Mouse (Mus musculus): ENCODE measurements around the gene Slc28a1. TPM values are rescaled to one million over a fixed set of nuclear protein-coding genes. Genes with fewer than 3 reads are reported as not detected.
A peak's percentile ranks its signal among the peaks of the same experiment; 100 is the strongest.

The Slc28a1 gene
- 0.71 and 1.5 TPM in 2 replicates for polyA plus RNA-seq (2015; fragmentation: Nextera tagmentation; extraction: Ambion mirVana)

DNA sequence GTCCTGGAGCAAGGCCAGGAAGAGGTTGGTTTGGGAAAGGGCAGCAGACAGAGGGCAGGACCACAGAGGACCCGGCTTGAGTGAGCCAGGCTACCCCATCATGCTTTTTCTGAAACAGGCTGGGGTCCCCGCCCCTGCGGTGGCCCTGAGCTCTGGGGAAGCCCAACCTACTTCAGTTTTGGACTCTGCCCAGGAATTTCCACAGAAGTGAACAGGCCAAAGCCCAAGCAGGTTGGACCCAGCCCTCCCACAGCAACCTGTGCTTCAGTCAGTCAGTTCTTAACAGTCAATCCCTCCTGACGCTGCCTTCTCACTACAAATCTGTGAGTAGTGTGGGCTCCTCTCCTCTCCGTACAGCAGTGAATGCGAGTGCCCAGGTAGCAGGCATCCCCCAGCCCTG lies at the start of gene Slc28a1:
Gene Slc28a1 (plus strand): TSS at position 245 of the 400 bp plus-strand sequence.
- Histone ChIP-seq H3K27ac (no peak within 1 kb of the TSS), H3K4me2 (no peak within 1 kb of the TSS), H3K27me3 (replicated peaks) (no peaks in the 10 kb centered on the region), H3K36me3 (no peaks in the 10 kb centered on the region), H3K9me3 (no peaks in the 10 kb centered on the region), H3K4me3 (replicated peaks) (no peak within 1 kb of the TSS), H3K9ac (no peak within 1 kb of the TSS), H3K4me1 (no peaks in the 10 kb centered on the region)
- no peak for ATAC-seq (ENCODE audit: insufficient read depth, low FRiP score, low read depth)
- WGBS, result 65% methylated on average over 6 of the region's 6 CpGs

DNA sequence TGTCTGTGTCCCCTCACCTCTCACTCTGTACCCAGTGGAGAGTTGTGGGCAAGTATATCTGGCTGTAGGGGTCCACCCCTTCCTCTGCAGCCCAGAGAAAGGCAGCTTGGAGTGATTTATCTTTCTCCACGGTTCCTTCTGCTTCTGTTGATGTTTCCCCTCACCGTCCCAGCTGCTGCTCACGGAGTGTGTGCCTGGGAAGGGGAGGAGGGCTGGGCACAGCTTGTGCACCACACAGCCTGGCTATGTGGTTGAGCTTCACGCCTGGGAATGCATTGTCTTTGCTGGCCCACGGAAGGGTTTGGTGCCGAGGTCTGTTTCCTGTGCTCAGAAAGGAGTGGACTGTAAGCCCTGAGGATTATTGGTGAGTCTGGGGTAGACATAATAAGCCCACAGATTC lies 47.9 kb upstream of the Slc28a1 start:
- Histone ChIP-seq H3K4me1 (no peaks in the 10 kb centered on the region), H3K27ac (no peak overlapping the region), H3K9ac (no peak overlapping the region), H3K9me3 (no peaks in the 10 kb centered on the region), H3K4me2 (no peak overlapping the region), H3K36me3 (no peaks in the 10 kb centered on the region), H3K4me3 (replicated peaks) (no peak overlapping the region), H3K27me3 (replicated peaks) (no peaks in the 10 kb centered on the region)
- ATAC-seq (ENCODE audit: insufficient read depth, low FRiP score, low read depth), result no peak
- 17% methylated on average over 6 of the region's 6 CpGs for WGBS

DNA sequence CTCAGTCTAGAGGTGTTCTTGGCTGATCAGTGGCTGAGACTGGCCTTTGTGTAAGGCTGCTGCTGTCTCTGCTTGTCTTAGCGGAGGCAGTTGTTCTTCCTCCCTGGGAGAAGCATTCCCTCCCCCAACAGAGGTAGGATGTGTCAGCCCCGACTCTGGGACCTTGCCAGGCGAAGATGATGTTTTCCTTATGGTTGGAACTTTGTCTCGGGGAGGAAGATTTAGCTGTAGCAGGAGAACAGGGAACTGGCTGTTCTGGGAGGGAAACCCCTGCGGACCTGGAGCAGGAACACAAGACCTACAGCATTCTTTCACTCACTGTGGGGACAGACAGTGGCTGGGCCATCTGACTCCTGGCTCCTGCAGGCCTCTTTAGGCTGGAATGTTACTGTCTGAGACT lies 42.1 kb upstream of the Slc28a1 start:
- no peaks in the 10 kb centered on the region for H3K36me3 ChIP-seq
- no peak for ATAC-seq (ENCODE audit: insufficient read depth, low FRiP score, low read depth)
- no peaks in the 10 kb centered on the region for H3K9me3 ChIP-seq
- peak overlapping the region; percentile 51; the same call in 1 of the 2 replicates for H3K27ac ChIP-seq
- WGBS, result 26% methylated on average over 5 of the region's 5 CpGs
- H3K27me3 ChIP-seq (replicated peaks), result no peaks in the 10 kb centered on the region
- H3K4me2 ChIP-seq, result no peak overlapping the region
- no peak overlapping the region for H3K9ac ChIP-seq
- no peak overlapping the region for H3K4me3 ChIP-seq (replicated peaks)
- peaks cover 19% of the 10 kb centered on the region for H3K4me1 ChIP-seq

DNA sequence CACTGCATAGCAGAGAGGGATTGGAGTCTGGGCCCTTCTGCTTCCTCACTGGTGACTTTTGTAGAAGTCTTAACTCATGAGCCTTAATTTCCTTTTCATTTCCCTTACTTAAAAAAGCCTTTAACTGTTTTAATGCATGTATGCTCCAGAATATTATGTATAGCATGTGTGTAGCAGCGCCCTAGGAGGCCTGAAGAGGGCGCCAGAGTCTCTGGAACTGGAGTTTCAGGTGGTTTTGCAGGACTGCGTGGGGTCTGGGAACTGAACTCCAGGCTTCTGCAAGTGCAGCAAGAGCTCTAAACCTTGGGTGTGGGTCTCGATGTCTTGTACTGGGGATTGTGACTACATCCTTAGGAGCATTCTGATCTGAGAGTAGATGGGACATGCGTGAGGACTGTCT lies 41.3 kb upstream of the Slc28a1 start:
- Histone ChIP-seq H3K4me3 (replicated peaks) (no peak overlapping the region), H3K27ac (no peak overlapping the region), H3K36me3 (no peaks in the 10 kb centered on the region), H3K9me3 (no peaks in the 10 kb centered on the region), H3K27me3 (replicated peaks) (no peaks in the 10 kb centered on the region), H3K4me2 (no peak overlapping the region), H3K4me1 (peaks cover 19% of the 10 kb centered on the region), H3K9ac (no peak overlapping the region)
- no peak for ATAC-seq (ENCODE audit: insufficient read depth, low FRiP score, low read depth)
- WGBS, result 89% methylated on average over 5 of the region's 5 CpGs

DNA sequence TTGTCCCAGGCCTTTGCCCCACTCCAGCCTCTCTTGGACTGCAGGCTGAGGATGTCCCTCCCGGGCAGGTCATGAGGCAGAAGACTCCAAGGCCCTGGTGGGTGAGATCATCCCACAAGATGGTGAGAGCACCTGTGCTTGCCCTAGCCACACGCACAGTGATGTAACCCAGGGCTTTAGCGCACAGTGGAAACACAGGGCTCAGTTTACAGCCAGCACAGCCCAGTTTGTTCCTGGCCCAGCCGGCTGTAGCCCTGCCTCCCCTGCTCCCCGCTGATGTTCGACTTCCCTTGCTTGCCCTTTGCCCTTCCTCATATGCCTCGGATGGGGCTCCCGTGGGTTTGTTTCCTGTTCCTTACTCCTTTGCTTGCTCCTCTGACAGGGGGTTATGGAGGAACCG lies 40.1 kb upstream of the Slc28a1 start:
- WGBS, result 28% methylated on average over 9 of the region's 9 CpGs
- no peaks in the 10 kb centered on the region for H3K36me3 ChIP-seq
- peak; percentile 56; the same call in 1 of the 2 replicates for ATAC-seq (ENCODE audit: insufficient read depth, low FRiP score, low read depth)
- peaks cover 19% of the 10 kb centered on the region for H3K4me1 ChIP-seq
- no peaks in the 10 kb centered on the region for H3K27me3 ChIP-seq (replicated peaks)
- H3K4me2 ChIP-seq, result no peak overlapping the region
- no peaks in the 10 kb centered on the region for H3K9me3 ChIP-seq
- H3K4me3 ChIP-seq (replicated peaks), result no peak overlapping the region
- H3K27ac ChIP-seq, result peak overlapping the region; percentile 69
- no peak overlapping the region for H3K9ac ChIP-seq

DNA sequence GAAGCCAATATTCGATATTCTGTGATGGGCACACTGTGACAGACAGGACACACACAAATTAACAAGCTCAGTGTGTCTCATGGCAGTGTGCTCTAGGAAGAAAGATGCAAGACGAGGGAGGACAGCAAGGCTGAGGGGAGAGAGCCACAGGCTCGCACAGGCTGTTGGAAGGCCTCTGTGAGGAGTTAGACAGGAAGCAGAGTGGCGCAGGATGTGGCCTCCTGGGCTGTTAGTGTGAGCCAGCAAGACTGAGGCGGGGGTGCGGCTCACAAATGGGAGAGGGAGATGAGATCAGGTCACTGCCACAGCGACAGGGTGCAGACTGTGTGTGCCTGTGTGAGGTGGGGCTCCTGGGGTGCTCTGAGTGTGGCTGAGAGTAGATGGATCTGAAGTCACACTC lies 39.3 kb upstream of the Slc28a1 start:
- H3K27ac ChIP-seq, result peak overlapping the region; percentile 69; the same call in 1 of the 2 replicates
- WGBS, result 30% methylated on average over 7 of the region's 7 CpGs
- H3K27me3 ChIP-seq (replicated peaks), result no peaks in the 10 kb centered on the region
- no peak overlapping the region for H3K4me3 ChIP-seq (replicated peaks)
- no peaks in the 10 kb centered on the region for H3K9me3 ChIP-seq
- peaks cover 19% of the 10 kb centered on the region for H3K4me1 ChIP-seq
- H3K4me2 ChIP-seq, result no peak overlapping the region
- H3K36me3 ChIP-seq, result no peaks in the 10 kb centered on the region
- no peak overlapping the region for H3K9ac ChIP-seq
- peak; percentile 24; the same call in 1 of the 2 replicates for ATAC-seq (ENCODE audit: insufficient read depth, low FRiP score, low read depth)

DNA sequence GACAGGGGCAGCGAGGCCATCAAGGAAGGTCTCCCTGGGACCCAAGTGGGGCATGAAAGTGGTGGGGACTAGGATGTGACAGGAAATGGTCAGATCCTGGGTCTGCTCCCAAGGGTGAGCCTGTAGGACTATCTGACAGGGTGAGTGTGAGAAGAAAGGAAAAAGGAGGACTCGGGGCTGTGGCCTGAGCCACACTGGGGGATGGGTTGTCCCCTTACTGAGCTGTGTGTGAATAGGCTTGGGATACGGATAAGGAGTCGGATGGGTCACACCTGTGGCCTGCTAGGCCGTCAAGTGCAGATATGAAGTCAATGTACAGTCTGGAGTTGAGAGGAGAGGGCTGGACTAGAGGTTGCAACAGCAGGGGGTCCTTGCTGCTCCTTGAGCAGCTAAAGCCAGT lies 38.9 kb upstream of the Slc28a1 start:
- peaks cover 19% of the 10 kb centered on the region for H3K4me1 ChIP-seq
- H3K9me3 ChIP-seq, result no peaks in the 10 kb centered on the region
- H3K36me3 ChIP-seq, result no peaks in the 10 kb centered on the region
- no peaks in the 10 kb centered on the region for H3K27me3 ChIP-seq (replicated peaks)
- H3K4me2 ChIP-seq, result no peak overlapping the region
- no peak for ATAC-seq (ENCODE audit: insufficient read depth, low FRiP score, low read depth)
- 69% methylated on average over 5 of the region's 5 CpGs for WGBS
- H3K4me3 ChIP-seq (replicated peaks), result no peak overlapping the region
- no peak overlapping the region for H3K9ac ChIP-seq
- H3K27ac ChIP-seq, result peak overlapping the region; percentile 69; the same call in 1 of the 2 replicates

DNA sequence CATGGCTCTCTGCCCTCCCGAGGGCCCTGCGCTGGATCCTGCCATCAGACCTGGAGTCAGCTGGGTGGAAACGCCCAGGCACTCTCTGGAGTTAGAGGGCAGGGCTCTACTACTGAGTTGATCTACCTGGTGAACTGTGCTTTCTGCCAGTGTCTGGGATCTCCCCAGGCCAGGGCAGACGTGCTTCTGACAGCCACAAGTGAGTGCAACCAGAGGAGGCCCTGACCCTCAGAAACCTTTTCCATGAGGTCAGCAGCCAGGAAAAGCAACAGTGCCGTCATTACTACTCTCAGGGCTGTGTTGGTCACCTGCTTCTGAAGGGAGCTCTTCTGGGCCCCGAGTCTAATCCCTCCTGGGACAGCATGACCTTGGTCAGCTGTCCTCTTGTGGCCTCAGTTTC lies 37.6 kb upstream of the Slc28a1 start:
- H3K4me1 ChIP-seq, result peaks cover 19% of the 10 kb centered on the region
- no peaks in the 10 kb centered on the region for H3K27me3 ChIP-seq (replicated peaks)
- no peak overlapping the region for H3K27ac ChIP-seq
- 66% methylated on average over 6 of the region's 6 CpGs for WGBS
- H3K4me3 ChIP-seq (replicated peaks), result no peak overlapping the region
- no peak for ATAC-seq (ENCODE audit: insufficient read depth, low FRiP score, low read depth)
- no peak overlapping the region for H3K4me2 ChIP-seq
- no peaks in the 10 kb centered on the region for H3K9me3 ChIP-seq
- H3K36me3 ChIP-seq, result no peaks in the 10 kb centered on the region
- H3K9ac ChIP-seq, result no peak overlapping the region

DNA sequence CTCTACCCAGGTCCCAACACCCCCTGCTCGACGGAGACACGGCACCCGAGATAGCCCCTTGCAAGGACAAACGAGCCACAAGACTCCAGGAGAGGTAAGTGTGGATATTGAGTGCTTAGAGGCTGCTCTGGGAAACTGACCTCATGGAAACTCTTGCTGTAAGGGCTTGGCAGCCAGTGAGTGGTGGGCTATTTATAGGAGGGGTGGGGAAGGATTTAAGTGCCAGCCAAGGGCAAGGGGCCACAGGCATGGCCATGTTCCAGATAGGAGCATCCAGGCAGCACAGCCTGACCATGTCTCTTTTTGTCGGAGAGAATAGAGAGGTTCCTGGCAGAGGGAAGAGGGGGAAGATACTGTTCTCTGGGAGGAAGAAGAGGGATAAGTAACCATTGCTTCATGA lies 35.9 kb upstream of the Slc28a1 start:
- Histone ChIP-seq H3K36me3 (no peaks in the 10 kb centered on the region), H3K4me3 (replicated peaks) (no peak overlapping the region), H3K4me2 (no peak overlapping the region), H3K27ac (no peak overlapping the region), H3K27me3 (replicated peaks) (no peaks in the 10 kb centered on the region), H3K9me3 (no peaks in the 10 kb centered on the region), H3K4me1 (peaks cover 13% of the 10 kb centered on the region), H3K9ac (no peak overlapping the region)
- no peak for ATAC-seq (ENCODE audit: insufficient read depth, low FRiP score, low read depth)
- 76% methylated on average over 6 of the region's 6 CpGs for WGBS

DNA sequence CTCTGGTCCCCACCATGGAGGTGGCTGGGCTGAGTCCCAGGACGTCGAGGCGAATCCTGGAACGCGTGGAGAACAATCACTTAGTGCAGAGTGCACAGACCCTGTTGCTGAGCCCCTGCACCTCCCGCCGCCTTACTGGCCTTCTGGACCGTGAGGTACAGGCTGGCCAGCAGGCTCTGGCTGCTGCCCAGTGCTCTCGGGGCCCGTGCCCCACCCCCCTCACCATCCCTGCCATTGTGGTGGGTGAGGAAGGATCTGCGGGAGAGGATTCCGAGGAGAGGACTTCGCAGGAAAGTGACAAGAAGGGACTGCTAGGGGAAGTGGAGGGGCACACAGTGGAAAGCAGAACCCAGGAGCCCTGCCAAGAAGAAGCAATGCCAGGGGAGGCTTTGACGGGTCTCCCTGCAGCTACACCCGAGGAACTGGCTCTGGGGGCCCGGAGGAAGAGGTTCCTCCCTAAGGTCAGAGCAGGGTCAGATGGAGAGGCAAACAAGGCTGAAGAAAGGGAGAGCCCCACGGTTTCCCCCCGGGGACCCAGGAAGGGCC lies 21.1 kb upstream of the Slc28a1 start:
- H3K27me3 ChIP-seq (replicated peaks), result no peaks in the 10 kb centered on the region
- no peak overlapping the region for H3K4me3 ChIP-seq (replicated peaks)
- H3K9me3 ChIP-seq, result no peaks in the 10 kb centered on the region
- ATAC-seq (ENCODE audit: insufficient read depth, low FRiP score, low read depth), result no peak
- no peak overlapping the region for H3K27ac ChIP-seq
- H3K4me1 ChIP-seq, result peaks cover 8% of the 10 kb centered on the region
- no peak overlapping the region for H3K9ac ChIP-seq
- no peak overlapping the region for H3K4me2 ChIP-seq
- H3K36me3 ChIP-seq, result no peaks in the 10 kb centered on the region
- 46% methylated on average over 18 of the region's 18 CpGs for WGBS

DNA sequence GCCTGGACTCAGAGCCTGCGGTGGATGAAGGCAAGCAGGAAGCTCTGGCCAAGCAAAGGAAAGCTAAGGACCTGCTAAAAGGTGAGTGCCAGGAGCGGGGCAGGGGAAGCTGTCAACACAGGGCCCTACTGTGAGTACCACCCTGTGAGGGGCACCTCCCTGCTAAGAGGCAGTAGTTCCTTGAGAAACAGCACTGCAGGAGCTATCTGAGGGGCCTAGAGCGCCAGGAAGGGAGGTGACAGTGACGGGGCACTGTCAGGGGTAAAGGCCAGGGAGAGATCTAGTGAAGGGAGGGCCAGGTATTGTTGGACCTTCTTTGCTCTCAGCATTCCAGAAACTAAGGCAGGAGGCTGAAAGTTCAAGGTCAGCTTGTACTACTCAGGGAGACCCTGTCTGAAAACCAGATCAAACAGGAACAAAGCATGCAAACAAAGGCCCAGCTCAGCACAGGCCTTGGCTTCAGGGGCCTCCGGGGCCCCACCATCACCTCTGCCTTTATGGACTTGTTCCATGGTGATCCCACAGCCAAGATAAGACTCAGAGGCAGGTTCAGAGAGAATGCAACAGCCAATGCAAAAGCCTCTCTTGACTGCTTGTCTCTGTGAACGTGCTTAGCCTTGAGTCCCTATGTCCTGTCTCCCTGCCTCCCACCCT lies 20.4 kb upstream of the Slc28a1 start:
- ATAC-seq (ENCODE audit: insufficient read depth, low FRiP score, low read depth), result peak; percentile 80
- Histone ChIP-seq H3K27me3 (replicated peaks) (no peaks in the 10 kb centered on the region), H3K9ac (no peak overlapping the region), H3K36me3 (no peaks in the 10 kb centered on the region), H3K9me3 (no peaks in the 10 kb centered on the region), H3K4me2 (no peak overlapping the region), H3K27ac (no peak overlapping the region), H3K4me1 (peaks cover 8% of the 10 kb centered on the region), H3K4me3 (replicated peaks) (no peak overlapping the region)
- 61% methylated on average over 6 of the region's 6 CpGs for WGBS

DNA sequence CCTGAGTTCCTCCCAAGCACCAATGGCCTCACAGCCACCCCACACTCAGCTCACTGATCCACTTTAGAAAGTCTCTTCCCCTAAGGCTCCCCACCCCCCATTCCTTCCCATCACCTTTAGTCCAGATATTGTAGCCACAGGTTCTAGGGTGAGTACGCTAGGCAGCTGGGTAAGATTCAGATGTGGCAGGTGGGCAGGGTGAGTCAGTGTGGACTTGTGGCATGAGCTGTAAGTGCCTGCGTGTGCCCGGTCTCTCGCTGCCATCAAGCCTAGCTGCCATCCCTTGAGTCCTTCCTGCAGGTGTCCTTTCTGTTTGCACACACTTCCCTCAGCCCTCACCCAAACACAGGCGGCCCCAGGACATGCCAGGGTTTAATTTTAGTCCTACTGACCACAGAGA lies 14.3 kb upstream of the Slc28a1 start:
- Histone ChIP-seq H3K9ac (no peak overlapping the region), H3K9me3 (no peaks in the 10 kb centered on the region), H3K36me3 (no peaks in the 10 kb centered on the region), H3K4me2 (no peak overlapping the region), H3K4me3 (replicated peaks) (no peak overlapping the region), H3K27ac (no peak overlapping the region), H3K27me3 (replicated peaks) (no peaks in the 10 kb centered on the region), H3K4me1 (no peaks in the 10 kb centered on the region)
- 77% methylated on average over 5 of the region's 5 CpGs for WGBS
- ATAC-seq (ENCODE audit: insufficient read depth, low FRiP score, low read depth), result no peak
